Mouse (Mus musculus): ENCODE results near the gene Psme1.

Psme1 gene

GRCm38 (mm10) chr14:55596036-55596690 lies 18.2 kb downstream of the Psme1 start:
- CTCF ChIA-PET: no interaction called here

DNA sequence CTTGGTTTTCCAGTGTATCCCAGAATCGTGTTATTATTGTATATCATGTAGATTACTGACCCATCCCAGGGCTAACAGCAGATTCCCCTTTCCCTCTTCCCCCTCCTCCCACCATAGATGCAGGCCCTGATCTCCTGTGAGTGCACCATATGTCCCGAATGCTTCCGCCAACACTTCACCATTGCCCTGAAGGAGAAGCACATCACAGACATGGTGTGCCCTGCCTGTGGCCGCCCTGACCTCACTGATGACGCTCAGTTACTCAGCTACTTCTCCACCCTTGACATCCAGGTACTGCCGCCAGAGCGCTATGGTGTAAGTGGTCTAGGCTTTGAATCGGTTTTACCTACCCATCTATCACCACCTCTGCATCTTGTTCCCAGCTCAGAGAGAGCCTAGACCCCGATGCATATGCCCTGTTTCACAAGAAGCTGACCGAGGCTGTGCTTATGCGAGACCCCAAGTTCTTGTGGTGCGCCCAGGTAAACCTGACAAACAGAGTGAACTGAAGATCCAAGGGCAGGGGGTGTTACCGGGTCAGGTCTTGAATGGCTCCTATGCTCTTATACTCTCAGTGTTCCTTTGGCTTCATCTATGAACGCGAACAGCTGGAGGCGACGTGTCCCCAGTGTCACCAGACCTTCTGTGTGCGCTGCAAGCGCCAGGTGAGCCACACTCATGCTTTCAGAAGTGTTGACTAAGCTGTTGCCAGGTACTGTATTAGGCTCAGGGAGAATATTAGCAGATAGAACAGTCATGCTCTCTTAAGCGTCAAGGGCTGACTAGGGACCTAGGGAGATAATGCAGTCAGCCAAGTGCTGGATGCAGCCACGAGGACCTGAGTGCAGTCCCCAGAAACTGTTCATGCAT lies 20.8 kb downstream of the Psme1 start:
- CTCF ChIA-PET: no interaction called here

- CTCF ChIA-PET: no interaction called here
These were observed 25.3 kb downstream of the Psme1 start, which contains the start of gene Irf9 for GRCm38 (mm10) chr14:55603271-55603632. Gene Irf9, plus strand, starts transcription at chr14:55603571.

DNA sequence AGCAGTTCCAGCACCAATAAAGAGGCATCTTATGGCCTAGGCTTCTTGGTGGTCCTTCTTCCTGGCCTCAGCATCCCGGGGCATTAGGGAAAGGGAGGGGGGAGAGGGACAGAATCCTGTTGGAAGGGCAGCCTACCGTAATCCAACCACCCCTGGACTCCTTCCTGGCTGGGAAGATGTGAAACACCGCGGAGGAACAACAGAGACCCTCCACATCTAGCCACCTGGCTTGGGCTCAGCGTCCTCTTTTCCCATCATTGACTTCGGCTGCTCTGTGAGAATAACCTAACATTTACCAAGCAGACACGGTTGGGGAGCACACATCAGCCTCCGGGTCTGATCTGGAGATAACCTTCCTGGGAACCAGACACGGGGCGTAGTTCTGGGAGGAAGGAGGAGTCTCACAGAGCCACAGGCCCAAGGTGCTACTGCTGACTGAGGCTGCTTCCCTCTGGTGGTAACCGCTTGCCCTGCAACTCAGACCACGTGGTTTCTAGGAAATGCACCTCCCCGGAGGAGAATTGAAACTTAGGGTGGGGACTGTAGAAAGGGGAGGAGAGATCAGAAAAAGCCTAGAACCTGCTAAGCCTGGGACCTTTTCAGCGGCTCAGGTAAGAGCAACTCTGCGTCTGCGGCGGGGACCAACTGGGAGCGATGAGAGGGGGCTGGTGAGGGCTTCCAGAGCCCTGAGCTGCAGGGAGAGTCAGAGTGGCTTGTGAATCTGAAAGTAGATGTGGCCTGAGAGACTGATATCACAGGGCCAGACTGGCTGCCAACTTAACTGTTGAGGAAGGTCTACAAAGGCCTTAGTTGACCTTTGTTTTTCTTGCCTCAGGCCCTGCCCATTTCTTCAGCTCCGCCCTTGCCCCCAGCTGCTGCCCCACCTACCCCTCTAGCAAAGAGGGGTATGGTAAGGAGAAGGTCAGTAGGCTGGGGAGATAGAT lies 26.0 kb downstream of the Psme1 start:
- CTCF ChIA-PET: interaction anchor here (0.8 kb wide), 1 partner anchor 418 kb away, joined by 3 read pairs; no protein-coding TSS in a partner anchor

DNA sequence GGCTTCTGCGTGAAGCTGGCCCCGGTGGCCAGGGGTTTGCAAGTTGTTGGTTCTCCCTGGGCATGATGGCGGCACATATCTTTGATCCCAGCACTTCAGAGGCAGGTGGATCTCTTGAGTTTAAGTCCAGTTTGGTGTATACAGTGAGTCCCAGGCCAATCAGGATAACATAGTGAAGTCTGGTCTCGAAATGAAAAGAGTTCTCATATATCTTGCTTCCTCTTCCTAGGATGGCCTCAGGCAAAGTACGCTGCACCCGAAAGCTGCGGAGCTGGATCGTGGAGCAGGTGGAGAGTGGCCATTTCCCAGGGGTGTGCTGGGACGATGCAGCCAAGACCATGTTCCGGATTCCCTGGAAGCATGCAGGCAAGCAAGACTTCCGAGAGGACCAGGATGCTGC lies 26.9 kb downstream of the Psme1 start:
- CTCF ChIA-PET: interaction anchor here (0.8 kb wide), 1 partner anchor 419 kb away, joined by 3 read pairs; no protein-coding TSS in a partner anchor

DNA sequence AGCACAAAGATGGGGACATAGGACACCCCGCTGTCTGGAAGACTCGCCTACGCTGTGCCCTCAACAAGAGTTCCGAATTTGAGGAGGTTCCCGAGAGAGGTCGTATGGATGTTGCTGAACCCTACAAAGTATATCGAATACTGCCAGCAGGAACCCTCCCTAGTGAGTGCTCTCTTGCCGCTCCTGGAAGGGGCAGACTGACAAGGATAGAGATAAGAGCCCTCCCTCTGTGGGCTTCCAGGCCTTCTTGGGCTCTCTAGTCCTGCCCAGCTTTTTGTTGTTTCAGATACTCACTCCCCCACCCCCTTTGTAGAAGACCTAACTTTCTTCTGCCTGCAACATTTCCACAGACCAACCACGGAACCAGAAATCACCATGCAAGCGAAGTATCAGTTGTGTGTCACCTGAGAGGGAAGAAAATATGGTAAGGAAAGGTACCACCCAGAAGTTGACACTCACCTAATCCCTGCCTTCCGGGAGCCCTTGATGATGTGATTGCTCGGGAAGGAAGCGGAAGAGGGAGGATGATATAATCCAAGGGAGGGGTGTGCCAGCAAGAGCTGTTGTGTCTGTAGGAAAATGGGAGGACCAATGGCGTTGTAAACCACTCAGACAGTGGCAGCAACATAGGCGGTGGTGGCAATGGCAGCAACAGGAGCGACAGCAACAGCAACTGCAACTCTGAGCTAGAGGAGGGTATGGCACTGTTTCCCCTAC lies 28.0 kb downstream of the Psme1 start:
- CTCF ChIA-PET: interaction anchor here (0.5 to 0.7 kb wide), 2 partner anchors 54 to 59 kb away, joined by 3 to 8 read pairs; partner anchors contain the start of gene Mdp1

- CTCF ChIA-PET: no interaction called here
These were observed 30.4 kb downstream of the Psme1 start for GRCm38 (mm10) chr14:55608339-55608738.

- CTCF ChIA-PET: no interaction called here
These were observed 35.4 kb downstream of the Psme1 start for GRCm38 (mm10) chr14:55613346-55613745.

DNA sequence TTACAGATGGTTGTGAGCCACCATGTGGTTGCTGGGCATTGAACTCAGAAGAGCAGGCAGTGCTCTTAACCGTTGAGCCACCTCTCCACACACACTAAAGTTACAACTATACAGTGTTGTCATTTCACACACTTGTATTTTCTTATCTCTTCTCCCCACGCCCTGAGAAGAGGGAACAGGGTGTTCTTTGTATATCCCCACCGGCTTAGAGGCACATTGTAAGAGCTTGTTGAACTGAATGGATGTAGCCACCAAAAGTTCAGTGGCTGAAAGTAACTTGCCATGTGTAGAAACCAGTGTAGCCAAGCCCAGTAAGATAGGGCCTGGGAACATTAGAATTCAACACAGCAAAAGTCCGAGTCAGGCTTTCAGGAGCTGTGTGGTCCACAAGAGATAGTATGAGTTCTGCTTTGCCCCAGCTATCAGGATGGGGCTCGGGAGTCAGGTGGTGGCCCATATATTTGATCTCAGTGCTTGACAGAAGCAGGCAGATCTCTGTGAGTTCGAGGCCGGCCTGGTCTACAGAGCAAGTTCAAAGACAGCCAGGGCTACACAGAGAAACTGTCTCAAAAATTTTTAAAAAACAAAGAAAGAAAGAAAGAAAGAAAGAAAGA lies 36.7 kb downstream of the Psme1 start:
- CTCF ChIA-PET: no interaction called here

- CTCF ChIA-PET: no interaction called here
These were observed 38.0 kb downstream of the Psme1 start for GRCm38 (mm10) chr14:55615876-55616275.

DNA sequence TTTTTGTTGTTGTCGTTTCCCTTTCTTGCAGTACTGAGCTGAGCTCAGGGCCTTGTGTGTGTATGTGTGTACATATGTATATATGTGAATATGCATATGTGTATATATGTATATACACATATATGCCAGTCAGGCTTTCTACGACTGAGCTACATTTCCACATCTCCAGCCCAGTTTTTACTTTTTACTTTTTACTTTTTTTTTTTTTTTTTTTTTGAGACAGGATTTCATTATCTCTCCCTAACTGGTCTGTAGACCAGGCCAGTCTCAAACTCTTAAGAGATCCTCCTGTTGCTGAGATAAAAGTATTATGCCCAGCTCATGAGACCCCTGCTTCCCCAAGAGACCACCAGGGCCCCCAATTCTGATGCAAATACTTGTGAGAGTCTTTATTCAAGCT lies 38.9 kb downstream of the Psme1 start:
- CTCF ChIA-PET: interaction anchor here (0.6 to 0.7 kb wide), 3 partner anchors 17 to 61 kb away, joined by 4 to 10 read pairs (median 5); no protein-coding TSS in a partner anchor

GRCm38 (mm10) chr14:55617822-55618221 lies 39.9 kb downstream of the Psme1 start, which contains the start of gene Rec8:
Gene Rec8, plus strand, starts transcription at chr14:55618037.
- CTCF ChIA-PET: interaction anchor here (0.6 to 0.8 kb wide), 2 partner anchors 163 to 1064 kb away, joined by 3 to 12 read pairs; no protein-coding TSS in a partner anchor

DNA sequence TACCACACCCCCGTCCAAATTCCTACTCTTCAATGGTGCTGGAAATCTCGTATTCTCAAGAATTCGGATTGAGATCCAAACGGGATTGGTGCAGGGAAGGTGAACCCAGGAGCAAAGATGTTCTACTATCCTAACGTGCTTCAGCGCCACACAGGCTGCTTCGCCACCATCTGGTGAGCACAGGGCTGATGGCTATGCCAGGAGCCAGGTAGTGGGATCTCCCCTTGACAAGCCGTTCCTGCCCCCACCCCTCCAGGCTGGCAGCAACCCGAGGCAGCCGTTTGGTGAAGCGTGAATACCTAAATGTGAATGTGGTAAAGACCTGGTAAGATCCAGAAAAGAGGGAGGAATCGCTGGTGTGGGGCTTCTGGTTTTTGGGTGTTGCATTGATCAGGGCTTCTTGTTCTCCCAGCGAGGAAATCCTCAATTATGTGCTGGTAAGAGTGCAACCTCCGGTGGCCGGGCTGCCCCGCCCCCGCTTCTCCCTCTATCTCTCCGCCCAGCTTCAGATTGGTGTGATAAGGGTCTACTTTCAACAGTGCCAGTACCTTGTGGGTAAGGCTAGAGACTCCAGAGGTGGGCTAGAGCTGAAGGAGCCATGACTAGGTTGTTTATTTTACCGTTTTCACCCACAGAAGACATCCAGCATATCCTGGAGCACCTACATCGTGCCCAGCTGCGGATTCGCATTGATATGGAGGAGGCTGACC lies 40.7 kb downstream of the Psme1 start:
- CTCF ChIA-PET: interaction anchor here (0.5 kb wide), 1 partner anchor 26 kb away, joined by 5 read pairs; no protein-coding TSS in a partner anchor

GRCm38 (mm10) chr14:55628077-55628827 lies 50.3 kb downstream of the Psme1 start:
- CTCF ChIA-PET: no interaction called here

DNA sequence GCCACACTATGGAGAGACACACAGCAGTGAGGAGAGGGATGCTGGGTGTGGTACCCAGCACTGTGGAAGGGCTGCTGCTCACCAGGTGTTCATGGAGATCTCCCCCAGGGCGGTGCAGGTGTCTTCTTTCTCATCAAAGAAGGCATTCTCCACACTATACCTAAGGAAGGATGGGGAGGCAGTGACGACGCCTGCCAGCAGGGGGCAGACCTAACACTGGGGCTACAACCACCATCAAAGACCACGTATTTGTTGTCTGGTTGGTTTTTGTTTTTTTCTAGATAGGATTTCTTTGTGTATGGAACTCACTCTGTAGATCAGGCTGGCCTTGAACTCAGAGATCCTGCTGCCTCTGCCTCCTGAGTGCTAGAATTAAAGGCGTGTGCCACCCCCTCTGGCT lies 51.4 kb downstream of the Psme1 start:
- CTCF ChIA-PET: interaction anchor here (0.6 kb wide), 1 partner anchor 113 kb away, joined by 3 read pairs; no protein-coding TSS in a partner anchor

Data from spleen, embryonic (tissue).